Mouse (Mus musculus) heart, postnatal 10 days (tissue): ENCODE data around the gene Chn1. TPM values are rescaled to one million over a fixed set of nuclear protein-coding genes. Genes with fewer than 3 reads are reported as not detected.

Source experiments
- DNase-seq, 2 experiments: peaks; one replicate each; pipeline ENCODE4 v3.0.0; 2021
- intact Hi-C: fragments of 180-260 bp; cut with DNase I; formaldehyde crosslinking; loops from one replicate; pipeline ENCODE4 v1.15.1; 2025
- total RNA-seq, 2 experiments: library from RNA; stranded (reverse); gene quantifications; 2 replicates each; pipeline ENCODE4 v1.2.3; 2021

Gene Chn1
- total RNA-seq, 2 experiments from 2014 or later: 60.1 to 62.8 TPM

GRCm38 (mm10) chr2:73571304-73571703 is 203.8 kb downstream of the Chn1 start:
- intact Hi-C loops: loop anchor here (5.0 kb wide), 2 partner anchors 426 to 1101 kb away; no protein-coding TSS in a partner anchor
- DNase-seq: no peak

- peak; percentile 76 to 85 for DNase-seq
- intact Hi-C loops: no loop called here
Observed at GRCm38 (mm10) chr2:73566989-73567605, 208.0 kb downstream of the Chn1 start.

GRCm38 (mm10) chr2:73566162-73566561 is 209.0 kb downstream of the Chn1 start:
- intact Hi-C loops: no loop called here
- peak in 1 of 2 experiments; percentile 41 for DNase-seq

GRCm38 (mm10) chr2:73563690-73564089 is 211.5 kb downstream of the Chn1 start:
- no peak for DNase-seq
- intact Hi-C loops: no loop called here

GRCm38 (mm10) chr2:73562656-73563055 is 212.5 kb downstream of the Chn1 start:
- intact Hi-C loops: no loop called here

GRCm38 (mm10) chr2:73561665-73562063 is 213.5 kb downstream of the Chn1 start:
- intact Hi-C loops: no loop called here
- DNase-seq: peak in 1 of 2 experiments; percentile 46

More at GRCm38 (mm10) chr2:73562656-73563055, 212.5 kb downstream of the Chn1 start:
- DNase-seq: no peak

DNA sequence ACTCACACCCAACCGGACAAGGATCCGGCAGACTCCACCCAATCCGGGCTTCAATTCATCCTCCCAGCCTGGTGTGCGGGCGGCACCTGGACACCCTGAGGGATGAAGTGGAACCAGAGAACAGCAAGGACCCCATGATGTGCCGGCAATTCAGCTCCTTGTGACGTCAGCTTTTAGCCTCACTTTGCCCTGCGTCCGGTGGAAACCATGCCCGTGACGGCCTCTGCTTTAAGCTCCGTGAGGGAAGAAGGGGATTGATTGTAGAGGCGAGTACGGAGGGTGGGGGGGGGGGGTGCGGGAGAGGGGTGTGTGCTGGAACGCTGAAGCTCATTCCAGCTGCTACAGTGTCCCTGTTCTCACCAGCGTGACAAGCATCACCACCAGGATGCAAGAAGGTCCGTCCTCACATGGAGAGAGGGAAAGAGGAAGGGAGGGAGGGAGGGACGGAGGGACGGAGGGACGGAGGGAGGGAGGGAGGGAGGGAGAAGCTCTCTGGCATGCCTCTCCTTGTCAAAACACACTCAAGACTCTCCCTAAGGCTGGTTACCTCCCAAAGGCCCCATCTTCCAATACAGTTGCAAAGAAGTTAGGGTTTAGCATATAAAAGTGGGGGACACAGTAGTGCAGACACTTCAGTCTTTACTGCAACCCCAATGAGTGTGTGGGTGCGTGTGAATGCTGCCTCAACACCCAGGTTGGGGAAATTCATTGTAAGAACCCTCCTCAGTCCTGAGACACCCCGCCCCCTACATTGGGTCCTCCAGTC is 214.1 kb downstream of the Chn1 start:
- intact Hi-C loops: no loop called here
- no peak for DNase-seq

Other genes starting within 250 kb of the Chn1 start
- gene Wipf1, start 245.6 kb downstream of the Chn1 start, total RNA-seq: 10 to 100 TPM; 22.0 to 23.1 TPM
- not detected for gene Chrna1, start 195.0 kb downstream of the Chn1 start, total RNA-seq
- gene Atf2, start 117.3 kb upstream of the Chn1 start, total RNA-seq: 10 to 100 TPM; 43.8 to 47.0 TPM
- gene Atp5g3, start 136.0 kb upstream of the Chn1 start, total RNA-seq: 1,000 to 10,000 TPM; 3,482 to 3,602 TPM